Mouse (Mus musculus) thymus, adult 2 months (tissue): Measurements from ENCODE around the gene Eva1a. TPM values are rescaled to one million over a fixed set of nuclear protein-coding genes. Genes with fewer than 3 reads are reported as not detected.

Experiments used
- DNase-seq: peaks from one replicate; pipeline ENCODE4 v3.0.0; 2021
- H3K27ac ChIP-seq: fragments of 200-500 bp; 2 replicates; pipeline ENCODE4 v1.5.1; 2012; ENCODE audit warnings: low read length, control low read depth; ENCODE audit not compliant: control insufficient read depth, insufficient read depth
- H3K27me3 ChIP-seq: fragments of 200-500 bp; 2 replicates; pipeline ENCODE4 v1.6.1; 2012; ENCODE audit warnings: mild to moderate bottlenecking, low read length, moderate library complexity, mixed read lengths; ENCODE audit not compliant: control insufficient read depth, insufficient read depth
- H3K36me3 ChIP-seq: fragments of 200-500 bp; 2 replicates; pipeline ENCODE4 v1.6.1; 2012; ENCODE audit warnings: mild to moderate bottlenecking, low read length, moderate library complexity; ENCODE audit not compliant: control insufficient read depth, insufficient read depth
- H3K4me1 ChIP-seq: fragments of 200-500 bp; replicated peaks from 2 replicates; pipeline ENCODE4 v1.6.1; 2012; ENCODE audit warnings: low read length; ENCODE audit not compliant: control insufficient read depth, insufficient read depth
- H3K4me3 ChIP-seq: fragments of 200-500 bp; 2 replicates; pipeline ENCODE4 v1.5.1; 2012; ENCODE audit warnings: mild to moderate bottlenecking, low read length, control low read depth, moderate library complexity; ENCODE audit not compliant: control insufficient read depth, insufficient read depth
- CTCF ChIP-seq: fragments of 200-500 bp; IDR thresholded peaks from 2 replicates; pipeline ENCODE4 v1.5.1; 2012; ENCODE audit warnings: mild to moderate bottlenecking, control low read depth, low read length, moderate library complexity, borderline replicate concordance; ENCODE audit not compliant: control insufficient read depth, poor library complexity, insufficient read depth; ENCODE audit errors: extremely low read depth
- POLR2A ChIP-seq: fragments of 200-500 bp; IDR thresholded peaks from 2 replicates; pipeline ENCODE4 v1.6.1; 2012; ENCODE audit warnings: mild to moderate bottlenecking, low read length, control low read depth, moderate library complexity; ENCODE audit not compliant: control insufficient read depth, poor library complexity, insufficient read depth; ENCODE audit errors: extremely low read depth
- WGBS: fragments of 180-500 bp; shearing (Covaris S2); methylation state at CpG from one replicate; pipeline ENCODE4 v1.1.7; 2018; 5-methylcytosine and 5-hydroxymethylcytosine counted together
- polyA plus RNA-seq: library from polyadenylated mRNA; depleted of rRNA; stranded (reverse); fragments of >200 nt; gene quantifications from 2 replicates; pipeline ENCODE4 v1.2.3, GENCODE M21; 2012

Gene Eva1a
- polyA plus RNA-seq, 1 experiment: 3.1 TPM

GRCm38 (mm10) chr6:82119322-82120162 is 78.7 kb downstream of the Eva1a start:
- H3K27ac ChIP-seq: no peak overlapping the region
- no peaks in the 10 kb centered on the region for H3K4me1 ChIP-seq
- 26% methylated on average over 16 of the region's 16 CpGs for WGBS
- no peak for DNase-seq
- H3K27me3 ChIP-seq: no peaks in the 10 kb centered on the region
- H3K4me3 ChIP-seq: no peak overlapping the region
- H3K36me3 ChIP-seq: no peaks in the 10 kb centered on the region
- TF ChIP-seq POLR2A (no peak), CTCF (no peak)

GRCm38 (mm10) chr6:82125134-82125533 is 84.3 kb downstream of the Eva1a start:
- 87% methylated on average over 2 of the region's 2 CpGs for WGBS
- no peak overlapping the region for H3K4me3 ChIP-seq
- DNase-seq: no peak
- H3K27me3 ChIP-seq: no peaks in the 10 kb centered on the region
- H3K4me1 ChIP-seq: no peaks in the 10 kb centered on the region
- H3K36me3 ChIP-seq: no peaks in the 10 kb centered on the region
- TF ChIP-seq CTCF (no peak), POLR2A (no peak)
- H3K27ac ChIP-seq: no peak overlapping the region

DNA sequence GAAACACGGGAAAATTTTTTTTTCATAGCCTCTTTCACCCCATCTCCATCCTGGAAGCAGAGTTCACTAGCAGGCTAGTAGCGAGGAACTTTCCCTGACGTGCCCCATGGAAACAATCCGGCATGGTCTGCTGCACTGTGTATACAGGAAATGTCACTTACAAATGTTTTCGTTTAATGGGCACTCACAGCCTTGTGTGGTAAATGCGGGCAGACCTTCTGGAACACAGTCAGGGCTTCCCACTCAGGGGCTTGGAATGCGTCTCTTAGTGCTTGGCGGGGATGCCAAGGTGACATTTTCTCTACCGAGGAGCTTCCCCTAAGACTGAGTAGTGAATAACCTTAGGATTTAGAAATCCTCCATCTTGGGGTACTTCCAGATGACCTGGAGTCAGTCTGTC is 87.0 kb downstream of the Eva1a start:
- no peak for DNase-seq
- Histone ChIP-seq H3K4me3 (no peak overlapping the region), H3K36me3 (no peaks in the 10 kb centered on the region), H3K27me3 (no peaks in the 10 kb centered on the region), H3K27ac (no peak overlapping the region), H3K4me1 (no peaks in the 10 kb centered on the region)
- whole genome bisulfite sequencing: 66% methylated on average over 9 of the region's 9 CpGs
- no peak for TF ChIP-seq CTCF

DNA sequence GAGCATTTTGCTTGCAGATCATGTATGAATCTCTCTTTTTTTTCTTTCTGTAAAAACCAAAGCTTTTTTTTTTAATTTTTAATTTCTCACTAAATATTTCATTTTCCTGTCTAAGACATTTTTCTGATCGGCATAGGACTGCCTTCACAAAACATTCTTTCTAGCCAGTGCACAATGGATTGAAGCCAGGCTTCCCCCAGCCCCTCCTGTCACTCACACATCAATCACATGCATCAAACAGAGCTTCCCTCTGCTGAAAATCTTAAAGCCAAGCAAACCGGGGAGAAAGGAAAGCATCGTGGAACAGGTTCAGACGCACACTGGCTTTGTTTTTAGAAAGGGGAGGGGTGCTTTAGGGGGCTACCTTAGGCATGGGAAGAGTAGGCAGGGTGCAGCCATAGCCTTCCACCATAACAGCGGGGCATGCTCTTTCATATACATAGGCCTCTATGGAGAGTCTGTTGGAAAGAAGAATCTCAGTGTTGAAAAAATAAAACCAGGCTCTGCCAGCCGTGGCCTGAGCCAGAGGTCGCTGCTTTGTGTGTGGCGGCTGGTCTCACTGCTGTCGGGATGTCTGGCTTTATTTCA is 88.9 kb downstream of the Eva1a start:
- H3K4me1 ChIP-seq: no peaks in the 10 kb centered on the region
- H3K4me3 ChIP-seq: no peak overlapping the region
- H3K27me3 ChIP-seq: no peaks in the 10 kb centered on the region
- TF ChIP-seq CTCF: no peak
- no peak for TF ChIP-seq POLR2A
- DNase-seq: no peak
- H3K36me3 ChIP-seq: no peaks in the 10 kb centered on the region
- H3K27ac ChIP-seq: no peak overlapping the region
- WGBS: 85% methylated on average over 9 of the region's 9 CpGs

- Histone ChIP-seq H3K27me3 (no peaks in the 10 kb centered on the region), H3K4me3 (no peak overlapping the region), H3K27ac (no peak overlapping the region), H3K4me1 (no peaks in the 10 kb centered on the region), H3K36me3 (no peaks in the 10 kb centered on the region)
- DNase-seq: no peak
- TF ChIP-seq POLR2A (no peak), CTCF (no peak)
- WGBS: 89% methylated on average over 13 of the region's 13 CpGs
These were observed 92.2 kb downstream of the Eva1a start for GRCm38 (mm10) chr6:82132876-82133591.

GRCm38 (mm10) chr6:82133592-82133978 is 92.7 kb downstream of the Eva1a start:
- TF ChIP-seq CTCF (no peak), POLR2A (no peak)
- Histone ChIP-seq H3K4me1 (no peaks in the 10 kb centered on the region), H3K27ac (no peak overlapping the region), H3K4me3 (no peak overlapping the region), H3K27me3 (no peaks in the 10 kb centered on the region), H3K36me3 (no peaks in the 10 kb centered on the region)
- DNase-seq: no peak
- 92% methylated on average over 7 of the region's 7 CpGs for WGBS
